Mouse (Mus musculus) CH12.LX (cell line): ENCODE results near the gene Krtap9-3. TPM values are rescaled to one million over a fixed set of nuclear protein-coding genes. Genes with fewer than 3 reads are reported as not detected.

ENCODE experiments used
- DNase-seq: peaks from one replicate; pipeline ENCODE4 v3.0.0-alpha.2; 2013; ENCODE audit errors: extremely low read depth
- H3K27ac ChIP-seq: 2 replicates; pipeline ENCODE4 v1.5.1; 2012; ENCODE audit warnings: low read depth, mild to moderate bottlenecking, control low read depth, moderate library complexity; ENCODE audit not compliant: insufficient read depth
- H3K27me3 ChIP-seq: replicated peaks from 2 replicates; pipeline ENCODE3; 2012; ENCODE audit warnings: inconsistent platforms
- H3K36me3 ChIP-seq, 2 experiments: replicated peaks in 1 of 2; 2 replicates each; pipeline versions ENCODE3 to v1.6.1; 2012; ENCODE audit warnings: inconsistent platforms in 1 of 2, low read length in 1 of 2, mild to moderate bottlenecking in 1 of 2, mixed read lengths in 1 of 2, moderate library complexity in 1 of 2; ENCODE audit not compliant: control insufficient read depth in 1 of 2, insufficient read depth in 1 of 2
- H3K4me1 ChIP-seq, 2 experiments: 2 replicates each; pipeline ENCODE4 v1.6.1; 2012; ENCODE audit warnings: inconsistent platforms in 1 of 2, moderate library complexity in 1 of 2; ENCODE audit not compliant: insufficient read depth in 2 of 2, control insufficient read depth in 1 of 2
- H3K4me2 ChIP-seq: 2 replicates; pipeline ENCODE4 v1.6.1; 2012; ENCODE audit warnings: low read depth, mild to moderate bottlenecking, control low read depth; ENCODE audit not compliant: poor library complexity, insufficient read depth, severe bottlenecking
- H3K4me3 ChIP-seq, 3 experiments: fragments of 150-350 bp in 1 of 3; sonication (generic) in 1 of 3; replicated peaks in 1 of 3; 2 replicates each; pipeline versions ENCODE3 to v1.5.1; 2011 to 2012; ENCODE audit warnings: low read depth in 2 of 3, low read length in 2 of 3, mild to moderate bottlenecking in 2 of 3, moderate library complexity in 2 of 3, control low read depth in 1 of 3, improper control_type of control experiment in 1 of 3, inconsistent platforms in 1 of 3, mixed read lengths in 1 of 3; ENCODE audit not compliant: poor library complexity in 1 of 3
- H3K79me2 ChIP-seq: replicated peaks from 2 replicates; pipeline ENCODE4 v1.6.1; 2012; ENCODE audit warnings: mild to moderate bottlenecking, moderate library complexity; ENCODE audit not compliant: control insufficient read depth, poor library complexity, insufficient read depth, severe bottlenecking; ENCODE audit errors: extremely low read depth
- H3K9ac ChIP-seq: 2 replicates; pipeline ENCODE4 v1.6.1; 2012; ENCODE audit warnings: low read depth, mild to moderate bottlenecking, control low read depth, moderate library complexity; ENCODE audit not compliant: insufficient read depth
- H3K9me3 ChIP-seq: replicated peaks from 2 replicates; pipeline ENCODE3; 2012; ENCODE audit warnings: low read length, inconsistent platforms, mixed read lengths
- BHLHE40 ChIP-seq: IDR thresholded peaks from 2 replicates; pipeline ENCODE4 v1.6.1; 2011; ENCODE audit warnings: mild to moderate bottlenecking, low read depth, low read length, improper control_type of control experiment
- CHD1 ChIP-seq: IDR thresholded peaks from 2 replicates; pipeline ENCODE4 v1.6.1; 2012; ENCODE audit warnings: low read depth, low read length, improper control_type of control experiment, inconsistent platforms
- CHD2 ChIP-seq: IDR thresholded peaks from 2 replicates; pipeline ENCODE4 v1.6.1; 2011; ENCODE audit warnings: low read length, improper control_type of control experiment
- E2F4 ChIP-seq: IDR thresholded peaks from 2 replicates; pipeline ENCODE4 v1.6.1; 2011; ENCODE audit warnings: low read depth, low read length, improper control_type of control experiment; ENCODE audit not compliant: insufficient replicate concordance
- ETS1 ChIP-seq: conservative IDR thresholded peaks from 2 replicates; pipeline ENCODE4 v1.6.1; 2012; ENCODE audit warnings: low read depth, mild to moderate bottlenecking, inconsistent platforms, low read length, improper control_type of control experiment, moderate library complexity
- IRF4 ChIP-seq: IDR thresholded peaks from 2 replicates; pipeline ENCODE4 v1.6.1; 2014; ENCODE audit warnings: low read depth, mild to moderate bottlenecking, inconsistent platforms, low read length, improper control_type of control experiment
- JUN ChIP-seq: IDR thresholded peaks from 2 replicates; pipeline ENCODE4 v1.6.1; 2011; ENCODE audit warnings: low read depth, mild to moderate bottlenecking, low read length, improper control_type of control experiment, moderate library complexity; ENCODE audit not compliant: insufficient read depth
- KAT2A ChIP-seq: IDR thresholded peaks from 2 replicates; pipeline ENCODE4 v1.6.1; 2012; ENCODE audit warnings: low read length, improper control_type of control experiment, inconsistent platforms; ENCODE audit not compliant: insufficient replicate concordance
- MAFK ChIP-seq: IDR thresholded peaks from 2 replicates; pipeline ENCODE4 v1.6.1; 2011; ENCODE audit warnings: low read length, improper control_type of control experiment; ENCODE audit not compliant: insufficient replicate concordance
- MAZ ChIP-seq: IDR thresholded peaks from 2 replicates; pipeline ENCODE4 v1.6.1; 2012; ENCODE audit warnings: low read depth, mild to moderate bottlenecking, inconsistent platforms, low read length, improper control_type of control experiment, moderate library complexity
- MXI1 ChIP-seq: IDR thresholded peaks from 2 replicates; pipeline ENCODE4 v1.6.1; 2011; ENCODE audit warnings: mild to moderate bottlenecking, low read depth, low read length, improper control_type of control experiment
- NELFE ChIP-seq: IDR thresholded peaks from 2 replicates; pipeline ENCODE4 v1.6.1; 2011; ENCODE audit warnings: low read depth, low read length, improper control_type of control experiment
- PAX5 ChIP-seq: IDR thresholded peaks from 2 replicates; pipeline ENCODE4 v1.6.1; 2012; ENCODE audit warnings: low read length, inconsistent platforms, mixed read lengths
- POLR2AphosphoS2 ChIP-seq: IDR thresholded peaks from 2 replicates; pipeline ENCODE4 v1.6.1; 2011; ENCODE audit warnings: low read depth, low read length, improper control_type of control experiment
- RCOR1 ChIP-seq: conservative IDR thresholded peaks from 2 replicates; pipeline ENCODE4 v1.6.1; 2012; ENCODE audit warnings: low read depth, mild to moderate bottlenecking, inconsistent platforms, low read length, improper control_type of control experiment
- TBP ChIP-seq: conservative IDR thresholded peaks from 2 replicates; pipeline ENCODE4 v1.6.1; 2011; ENCODE audit warnings: low read depth, low read length, improper control_type of control experiment
- ZC3H11A ChIP-seq: IDR thresholded peaks from 2 replicates; pipeline ENCODE4 v1.6.1; 2012; ENCODE audit warnings: low read depth, mild to moderate bottlenecking, inconsistent platforms, low read length, improper control_type of control experiment
- ZKSCAN1 ChIP-seq: IDR thresholded peaks from 2 replicates; pipeline ENCODE4 v1.6.1; 2012; ENCODE audit warnings: low read depth, inconsistent platforms, low read length, improper control_type of control experiment, borderline replicate concordance
- ZMIZ1 ChIP-seq: IDR thresholded peaks from 2 replicates; pipeline ENCODE4 v1.6.1; 2012; ENCODE audit warnings: low read depth, mild to moderate bottlenecking, inconsistent platforms, low read length, improper control_type of control experiment
- ZNF384 ChIP-seq: IDR thresholded peaks from 2 replicates; pipeline ENCODE4 v1.6.1; 2012; ENCODE audit warnings: low read depth, low read length, improper control_type of control experiment, inconsistent platforms
- dilution Hi-C: fragments of 300-500 bp; cut with MboI; formaldehyde crosslinking; loops from 2 replicates; pipeline ENCODE4 v1.14.3; 2020; ENCODE audit warnings: low sequenced_read_pairs; ENCODE audit not compliant: extremely low pct_unique_long_range_greater_than_20kb, extremely low pct_ligation_motif_present
- in situ Hi-C: fragments of 300-500 bp; cut with MboI; formaldehyde crosslinking; loops from 3 replicates; pipeline ENCODE4 v1.14.3; 2019; ENCODE audit warnings: low sequenced_read_pairs, low pct_ligation_motif_present, low pct_unique_long_range_greater_than_20kb, mixed read lengths
- polyA plus RNA-seq: library from polyadenylated mRNA; unstranded; fragments of >175 nt; gene quantifications from 2 replicates; pipeline ENCODE4 v1.2.1, GENCODE M21; 2012; ENCODE audit warnings: low read depth; ENCODE audit not compliant: insufficient read length
- total RNA-seq, 2 experiments: library from RNA; depleted of rRNA; stranded (reverse); fragments of 300-350 nt in 1 of 2; fragments of >200 nt in 1 of 2; gene quantifications; 2 replicates each; pipeline ENCODE4 v1.2.3; 2012 to 2014

The Krtap9-3 gene
- total and polyA plus RNA-seq, 3 experiments: not detected

DNA sequence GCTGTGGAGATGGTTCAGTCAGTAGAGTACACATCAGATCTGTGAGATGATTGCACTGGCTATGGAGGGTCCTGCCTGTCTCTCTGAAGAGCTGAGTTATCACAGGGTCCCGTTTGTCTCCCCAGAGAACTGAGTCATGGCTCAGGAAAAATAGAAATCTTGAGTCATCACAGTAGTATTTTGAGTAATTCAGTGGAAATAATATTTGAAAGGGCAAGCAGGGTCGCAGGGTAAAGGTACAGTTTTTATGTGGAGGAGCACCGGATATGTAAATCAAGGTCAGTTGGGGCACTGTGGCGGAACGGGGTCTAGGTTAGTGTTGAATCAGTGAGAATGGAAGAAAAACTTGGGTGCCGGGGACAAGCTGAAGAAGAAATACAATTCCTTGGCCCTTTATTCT lies 35.3 kb downstream of the Krtap9-3 start (continued):
- TF ChIP-seq BHLHE40 (peak; percentile 86), CHD1 (no peak), KAT2A (no peak), ZMIZ1 (no peak), CHD2 (peak; percentile 59; the same call in 1 of the 2 replicates)

DNA sequence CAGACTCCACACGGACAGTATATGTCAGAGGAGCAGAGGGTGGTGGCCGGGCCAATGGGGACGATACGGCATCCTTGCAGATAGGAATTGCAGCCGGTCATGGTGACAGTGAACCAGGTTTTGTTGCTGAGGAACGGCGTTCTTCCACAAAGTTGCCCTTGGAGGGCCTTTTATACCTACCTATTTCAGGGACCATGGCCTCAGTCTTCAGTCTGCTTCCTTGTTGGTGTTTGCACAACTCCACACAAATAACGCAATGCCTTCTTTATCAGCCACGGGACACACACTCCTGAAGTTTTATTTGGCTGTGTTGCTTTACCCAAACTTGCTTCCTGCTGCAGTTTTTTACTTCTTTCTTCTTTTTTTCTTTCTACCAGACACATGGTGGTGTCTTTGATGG lies 38.5 kb downstream of the Krtap9-3 start, which contains the start of gene Gm11939:
Gm11939 (minus strand) TSS at position 101 of the 400 bp plus-strand sequence.
- H3K4me1 ChIP-seq: peaks cover 5 to 13% of the 10 kb centered on the region in 2 experiments
- TF ChIP-seq KAT2A (no peak), ZKSCAN1 (no peak), NELFE (no peak), ZMIZ1 (no peak), MAZ (no peak), IRF4 (no peak), MXI1 (no peak), ETS1 (no peak), CHD1 (no peak), JUN (no peak), MAFK (no peak), RCOR1 (no peak), POLR2AphosphoS2 (no peak)
- H3K9me3 ChIP-seq: no peaks in the 10 kb centered on the region
- dilution Hi-C loops (no loop called here), in situ Hi-C loops (no loop called here)
- H3K27me3 ChIP-seq: peaks cover 41% of the 10 kb centered on the region
- no peak for DNase-seq
- H3K4me3 ChIP-seq: no peak within 1 kb of the TSS
- H3K36me3 ChIP-seq: no peaks in the 10 kb centered on the region
- no peak within 1 kb of the TSS for H3K9ac ChIP-seq
- no peak within 1 kb of the TSS for H3K27ac ChIP-seq
- no peaks in the 10 kb centered on the region for H3K79me2 ChIP-seq
- H3K4me2 ChIP-seq: no peak within 1 kb of the TSS

- peaks cover 5 to 8% of the 10 kb centered on the region in 2 experiments for H3K4me1 ChIP-seq
- no peaks in the 10 kb centered on the region for H3K36me3 ChIP-seq
- no peak for TF ChIP-seq PAX5
- TF ChIP-seq ZNF384: peak; percentile 92
- TF ChIP-seq ZC3H11A: no peak
- TF ChIP-seq ETS1: no peak
- TF ChIP-seq E2F4: no peak
- TF ChIP-seq TBP: no peak
- no peaks in the 10 kb centered on the region for H3K79me2 ChIP-seq
- in situ Hi-C loops (no loop called here), dilution Hi-C loops (no loop called here)
- no peak overlapping the region for H3K4me2 ChIP-seq
- no peak overlapping the region for H3K4me3 ChIP-seq
- no peaks in the 10 kb centered on the region for H3K9me3 ChIP-seq
- no peak overlapping the region for H3K27ac ChIP-seq
- H3K27me3 ChIP-seq: peaks cover 50% of the 10 kb centered on the region
- no peak overlapping the region for H3K9ac ChIP-seq
- no peak for DNase-seq
Observed at GRCm38 (mm10) chr11:99557976-99558745, 39.7 kb downstream of the Krtap9-3 start.
